Mouse (Mus musculus): ENCODE results near the gene Gm49393. TPM values are rescaled to one million over a fixed set of nuclear protein-coding genes. Genes with fewer than 3 reads are reported as not detected.

Gene Gm49393
- polyA plus RNA-seq, 1 experiment: not detected

DNA sequence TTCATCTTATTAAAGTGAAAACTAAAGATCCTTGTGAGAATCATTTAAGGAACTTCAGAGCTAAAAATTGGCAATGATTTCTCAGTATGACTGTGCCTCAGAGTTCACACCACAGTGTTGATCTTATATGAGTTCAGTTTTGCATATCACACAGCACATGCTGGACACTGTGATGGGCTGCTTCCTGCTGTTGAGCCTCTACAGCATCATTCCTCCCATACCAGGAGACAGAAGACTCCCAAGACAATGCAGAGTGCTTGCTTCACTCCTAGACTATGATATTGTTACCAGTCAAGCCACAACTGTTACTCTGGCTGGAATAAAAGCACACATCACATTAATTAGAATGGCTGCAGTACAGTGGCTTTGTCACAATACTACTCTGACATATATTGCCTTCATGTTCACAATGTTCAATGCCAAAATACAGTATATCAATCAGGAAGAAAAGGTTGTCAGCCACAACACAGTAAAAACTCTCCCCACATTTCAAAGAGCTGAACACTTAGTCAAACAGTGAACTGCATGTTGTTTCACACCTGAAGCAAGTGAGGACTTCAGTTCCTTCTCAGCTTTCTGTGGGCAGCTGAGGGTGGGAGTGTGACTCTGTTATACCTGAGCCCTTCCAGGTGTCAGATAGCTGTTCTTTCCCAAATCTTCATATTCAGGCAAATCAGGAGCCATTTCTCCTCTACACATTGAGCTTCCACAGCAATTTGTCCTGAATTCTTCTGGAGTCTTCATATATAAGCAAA lies 39.8 kb downstream of the Gm49393 start:
- no peak for DNase-seq (ENCODE audit: low read depth in 1 of 2, low spot score in 2 of 2)
- no peak for TF ChIP-seq POLR2A (IDR thresholded peaks at IDR 0.05; ENCODE audit: low read depth, low read length)
- no peak for TF ChIP-seq CTCF (IDR thresholded peaks at IDR 0.05; ENCODE audit: extremely low read depth, insufficient read depth, insufficient read length, insufficient replicate concordance)
- Histone ChIP-seq H3K27ac (ENCODE audit: insufficient read depth, low read length) (no peak overlapping the region), H3K36me3 (ENCODE audit: control insufficient read depth, insufficient read depth, low read length) (no peaks in the 10 kb centered on the region), H3K4me3 (ENCODE audit: extremely low read depth, insufficient read depth, insufficient read length) (no peak overlapping the region), H3K4me1 (ENCODE audit: control insufficient read depth, insufficient read depth, insufficient read length) (no peaks in the 10 kb centered on the region), H3K27me3 (ENCODE audit: control insufficient read depth, insufficient read depth, low read length) (no peaks in the 10 kb centered on the region)

DNA sequence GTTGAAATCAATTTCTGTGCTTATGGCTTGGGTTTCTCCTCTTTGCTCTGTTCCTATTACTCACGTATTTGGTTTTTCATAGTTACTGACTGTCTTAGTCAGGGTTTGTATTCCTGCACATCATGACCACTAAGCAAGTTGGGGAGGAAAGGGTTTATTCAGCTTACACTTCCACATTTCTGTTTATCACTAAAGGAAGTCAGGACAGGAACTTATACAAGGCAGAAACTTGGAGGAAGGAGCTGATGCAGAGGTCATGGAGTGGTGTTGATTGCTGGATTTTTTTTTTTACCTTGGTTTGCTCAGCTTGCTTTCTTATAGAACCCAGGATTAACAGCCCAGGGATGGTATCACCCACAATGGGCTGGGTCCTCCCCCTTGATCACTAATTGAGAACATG lies 43.1 kb downstream of the Gm49393 start:
- DNase-seq (ENCODE audit: low read depth in 1 of 2, low spot score in 2 of 2): no peak
- WGBS: 63% methylated on average over 1 of the region's 1 CpGs
- Histone ChIP-seq H3K4me1 (ENCODE audit: control insufficient read depth, insufficient read depth, insufficient read length) (no peaks in the 10 kb centered on the region), H3K4me3 (ENCODE audit: extremely low read depth, insufficient read depth, insufficient read length) (no peak overlapping the region), H3K27me3 (ENCODE audit: control insufficient read depth, insufficient read depth, low read length) (no peaks in the 10 kb centered on the region), H3K27ac (ENCODE audit: insufficient read depth, low read length) (no peak overlapping the region), H3K36me3 (ENCODE audit: control insufficient read depth, insufficient read depth, low read length) (no peaks in the 10 kb centered on the region)
- TF ChIP-seq POLR2A (IDR thresholded peaks at IDR 0.05; ENCODE audit: low read depth, low read length) (no peak), CTCF (IDR thresholded peaks at IDR 0.05; ENCODE audit: extremely low read depth, insufficient read depth, insufficient read length, insufficient replicate concordance) (no peak)

DNA sequence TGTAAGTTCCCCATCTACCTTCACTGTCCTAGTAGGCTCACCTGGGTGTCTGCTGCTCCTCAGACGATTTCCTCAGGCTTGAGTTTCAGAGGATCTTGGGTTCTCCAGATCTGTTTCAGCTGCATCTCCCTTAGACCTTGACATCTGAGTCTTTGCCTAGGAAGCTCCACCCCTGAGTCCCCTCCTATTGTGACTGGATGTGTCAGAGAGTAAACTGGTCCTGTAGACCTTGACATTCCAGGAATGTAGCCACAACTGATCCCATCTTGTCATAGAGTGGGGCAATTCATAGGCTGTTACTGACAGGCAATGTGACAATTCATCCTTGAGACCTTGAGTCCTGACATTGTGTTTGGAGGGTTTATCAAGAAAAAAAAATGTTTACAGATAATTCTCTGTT lies 71.1 kb downstream of the Gm49393 start, which contains the start of gene 4930486L24Rik:
4930486L24Rik (minus strand) TSS at position 195 of the 400 bp plus-strand sequence.
- no peak within 1 kb of the TSS for H3K27ac ChIP-seq (ENCODE audit: insufficient read depth, low read length)
- H3K27me3 ChIP-seq (ENCODE audit: control insufficient read depth, insufficient read depth, low read length): no peaks in the 10 kb centered on the region
- no peaks in the 10 kb centered on the region for H3K4me1 ChIP-seq (ENCODE audit: control insufficient read depth, insufficient read depth, insufficient read length)
- no peaks in the 10 kb centered on the region for H3K36me3 ChIP-seq (ENCODE audit: control insufficient read depth, insufficient read depth, low read length)
- DNase-seq (ENCODE audit: low read depth in 1 of 2, low spot score in 2 of 2): no peak
- 47% methylated on average over 1 of the region's 1 CpGs for WGBS
- H3K4me3 ChIP-seq (ENCODE audit: extremely low read depth, insufficient read depth, insufficient read length): no peak within 1 kb of the TSS
- TF ChIP-seq POLR2A (IDR thresholded peaks at IDR 0.05; ENCODE audit: low read depth, low read length) (no peak), CTCF (IDR thresholded peaks at IDR 0.05; ENCODE audit: extremely low read depth, insufficient read depth, insufficient read length, insufficient replicate concordance) (no peak)

DNA sequence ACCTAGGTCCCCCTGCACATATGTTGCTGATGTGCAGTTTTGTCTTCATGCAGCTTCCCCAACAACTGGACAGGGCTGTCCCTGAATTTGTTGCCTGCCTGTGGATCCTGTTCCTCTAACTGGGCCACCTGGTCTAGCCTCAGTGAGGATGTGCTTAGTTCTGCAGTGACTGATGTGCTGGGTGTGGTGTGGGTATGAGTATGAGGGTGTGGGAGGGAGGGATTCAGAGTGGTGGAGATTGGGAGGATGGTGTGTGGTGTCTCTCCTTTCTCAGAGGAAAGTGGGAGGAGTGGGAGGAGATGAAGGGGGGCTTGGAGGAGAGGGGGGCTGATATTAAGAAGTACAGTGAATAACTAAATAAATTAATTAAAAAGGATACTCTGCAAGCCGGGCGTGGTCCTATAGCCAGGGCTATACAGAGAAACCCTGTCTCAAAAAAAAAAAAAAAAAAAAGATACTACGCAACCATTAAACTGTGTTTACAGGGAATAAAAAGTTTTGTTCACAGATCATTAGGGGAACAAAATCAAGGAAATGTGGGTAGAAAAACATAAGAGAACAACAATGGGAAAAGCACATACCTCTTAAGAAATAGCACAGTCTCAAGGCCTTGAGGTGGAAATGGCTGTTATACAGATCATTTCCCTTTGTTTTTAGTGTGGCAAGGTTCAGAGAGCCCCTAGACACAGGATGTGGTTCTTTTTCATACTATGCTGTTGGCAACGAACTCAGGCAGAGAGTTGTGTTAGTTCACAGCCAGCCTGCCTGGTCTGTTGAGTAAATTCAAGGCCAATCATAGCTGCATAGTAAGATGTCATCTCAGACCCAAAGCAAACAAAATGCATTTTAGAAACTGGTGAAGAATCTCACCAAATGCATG lies 86.9 kb downstream of the Gm49393 start:
- WGBS: 64% methylated on average over 4 of the region's 4 CpGs
- Histone ChIP-seq H3K4me1 (ENCODE audit: control insufficient read depth, insufficient read depth, insufficient read length) (peaks cover 2% of the 10 kb centered on the region; the same call in 1 of the 2 replicates), H3K27me3 (ENCODE audit: control insufficient read depth, insufficient read depth, low read length) (no peaks in the 10 kb centered on the region), H3K36me3 (ENCODE audit: control insufficient read depth, insufficient read depth, low read length) (no peaks in the 10 kb centered on the region), H3K27ac (ENCODE audit: insufficient read depth, low read length) (peak overlapping the region; percentile 86), H3K4me3 (ENCODE audit: extremely low read depth, insufficient read depth, insufficient read length) (no peak overlapping the region)
- no peak for TF ChIP-seq CTCF (IDR thresholded peaks at IDR 0.05; ENCODE audit: extremely low read depth, insufficient read depth, insufficient read length, insufficient replicate concordance)
- peak in 1 of 2 experiments; percentile 54 for DNase-seq (ENCODE audit: low read depth in 1 of 2, low spot score in 2 of 2)

DNA sequence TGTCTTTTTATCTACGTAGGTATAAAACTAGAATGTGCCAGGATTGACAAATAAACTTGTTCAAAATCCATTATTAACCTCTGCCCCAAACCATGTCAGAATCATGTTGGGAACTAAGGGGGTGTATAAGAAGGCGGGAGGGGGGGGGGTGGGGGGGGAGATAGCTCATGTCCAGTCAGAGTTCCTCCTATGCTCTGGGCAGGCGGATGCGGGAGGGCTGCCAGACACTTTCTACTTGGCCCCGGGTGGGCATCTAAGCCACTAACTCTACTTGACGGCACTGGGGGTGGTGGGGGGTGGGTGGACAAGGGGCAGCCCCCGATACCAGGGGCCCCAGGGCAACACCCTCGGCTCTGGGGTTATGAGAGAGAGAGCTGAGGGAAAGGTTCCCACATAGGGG lies 92.2 kb downstream of the Gm49393 start:
- WGBS: 84% methylated on average over 8 of the region's 8 CpGs
- H3K4me3 ChIP-seq (ENCODE audit: extremely low read depth, insufficient read depth, insufficient read length): no peak overlapping the region
- H3K4me1 ChIP-seq (ENCODE audit: control insufficient read depth, insufficient read depth, insufficient read length): peaks cover 5% of the 10 kb centered on the region; the same call in 1 of the 2 replicates
- no peak for DNase-seq (ENCODE audit: low read depth in 1 of 2, low spot score in 2 of 2)
- H3K27me3 ChIP-seq (ENCODE audit: control insufficient read depth, insufficient read depth, low read length): no peaks in the 10 kb centered on the region
- H3K27ac ChIP-seq (ENCODE audit: insufficient read depth, low read length): no peak overlapping the region
- no peaks in the 10 kb centered on the region for H3K36me3 ChIP-seq (ENCODE audit: control insufficient read depth, insufficient read depth, low read length)
- TF ChIP-seq CTCF (IDR thresholded peaks at IDR 0.05; ENCODE audit: extremely low read depth, insufficient read depth, insufficient read length, insufficient replicate concordance): no peak
- no peak for TF ChIP-seq POLR2A (IDR thresholded peaks at IDR 0.05; ENCODE audit: low read depth, low read length)

DNA sequence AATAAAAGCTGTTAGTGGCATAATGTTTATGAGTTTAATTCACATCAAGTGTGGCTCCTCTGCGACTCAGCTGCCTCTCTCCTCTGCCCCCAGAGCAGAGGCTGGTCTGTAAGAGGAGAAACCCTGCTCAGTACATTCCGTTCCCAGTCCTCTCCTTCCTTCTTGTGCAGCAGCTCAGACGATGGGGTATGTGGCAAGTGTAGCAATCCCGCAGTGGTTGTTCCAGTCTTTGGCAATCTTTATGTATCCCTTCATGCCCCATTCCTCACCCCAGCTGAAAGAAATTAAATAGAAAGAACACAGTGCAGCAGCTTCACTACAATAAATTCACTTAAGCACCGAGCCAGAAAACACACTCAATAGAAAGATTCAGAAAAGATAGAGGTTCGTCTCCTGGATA lies 92.7 kb downstream of the Gm49393 start:
- peak overlapping the region; percentile 46; the same call in 1 of the 2 replicates for H3K27ac ChIP-seq (ENCODE audit: insufficient read depth, low read length)
- no peak for DNase-seq (ENCODE audit: low read depth in 1 of 2, low spot score in 2 of 2)
- H3K4me3 ChIP-seq (ENCODE audit: extremely low read depth, insufficient read depth, insufficient read length): no peak overlapping the region
- peaks cover 4% of the 10 kb centered on the region; the same call in 1 of the 2 replicates for H3K4me1 ChIP-seq (ENCODE audit: control insufficient read depth, insufficient read depth, insufficient read length)
- no peak for TF ChIP-seq POLR2A (IDR thresholded peaks at IDR 0.05; ENCODE audit: low read depth, low read length)
- TF ChIP-seq CTCF (IDR thresholded peaks at IDR 0.05; ENCODE audit: extremely low read depth, insufficient read depth, insufficient read length, insufficient replicate concordance): no peak
- no peaks in the 10 kb centered on the region for H3K36me3 ChIP-seq (ENCODE audit: control insufficient read depth, insufficient read depth, low read length)
- H3K27me3 ChIP-seq (ENCODE audit: control insufficient read depth, insufficient read depth, low read length): no peaks in the 10 kb centered on the region
- 75% methylated on average over 6 of the region's 6 CpGs for WGBS

Measured in spleen, adult 2 months (tissue).